Mouse (Mus musculus): Measurements from ENCODE around the gene Fbxl22.

Gene Fbxl22

GRCm38 (mm10) chr9:66506424-66506823 lies 8.0 kb downstream of the Fbxl22 start:
- no peak for DNase-seq (ENCODE audit: low spot score)

- DNase-seq (ENCODE audit: low spot score) = no peak
Observed at GRCm38 (mm10) chr9:66506011-66506410, 8.4 kb downstream of the Fbxl22 start.

GRCm38 (mm10) chr9:66505141-66505917 lies 9.1 kb downstream of the Fbxl22 start:
- no peak for DNase-seq (ENCODE audit: low spot score)

DNA sequence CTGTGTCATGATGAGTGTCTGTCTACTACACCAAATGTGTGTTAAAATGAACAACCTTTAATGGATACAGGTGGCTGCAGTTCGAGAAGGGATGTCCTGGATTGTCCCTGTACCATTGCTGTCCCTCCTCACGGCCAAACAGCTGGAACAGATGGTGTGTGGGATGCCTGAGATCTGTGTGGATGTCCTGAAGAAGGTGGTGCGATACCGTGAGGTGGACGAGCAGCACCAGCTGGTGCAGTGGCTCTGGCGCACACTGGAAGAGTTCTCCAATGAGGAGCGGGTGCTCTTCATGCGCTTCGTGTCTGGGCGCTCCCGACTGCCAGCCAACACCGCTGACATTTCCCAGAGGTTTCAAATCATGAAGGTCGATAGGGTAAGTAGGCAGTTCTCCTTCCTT lies 9.9 kb downstream of the Fbxl22 start:
- DNase-seq (ENCODE audit: low spot score) = no peak

DNA sequence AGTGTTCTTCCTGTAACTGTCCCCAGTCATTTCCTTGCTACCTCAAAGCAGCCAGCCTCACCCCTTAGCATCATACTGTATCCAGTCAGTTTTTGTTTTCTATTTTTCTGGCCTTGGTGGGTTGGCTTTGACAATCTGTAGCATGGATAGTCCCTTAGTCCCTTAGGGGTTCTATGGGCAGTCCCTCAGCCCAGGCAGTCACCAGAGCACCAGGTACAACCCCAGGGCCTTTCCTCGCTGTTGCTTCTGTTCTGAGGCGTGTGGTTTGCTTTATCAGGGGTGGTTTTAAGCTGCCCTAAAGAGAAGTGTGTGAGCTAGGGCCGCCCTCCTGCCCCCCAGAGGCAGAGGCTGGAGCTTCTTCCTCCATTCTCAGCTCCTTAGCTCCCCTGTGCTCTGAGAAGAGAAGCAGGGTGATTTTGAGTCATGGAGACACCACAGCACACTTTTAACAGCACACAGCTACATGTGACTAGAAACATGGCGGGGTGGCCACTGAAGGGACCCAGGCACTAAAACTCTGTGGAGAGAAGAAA lies 10.4 kb downstream of the Fbxl22 start:
- no peak for DNase-seq (ENCODE audit: low spot score)

GRCm38 (mm10) chr9:66501248-66501647 lies 13.1 kb downstream of the Fbxl22 start:
- DNase-seq (ENCODE audit: low spot score) = no peak

- DNase-seq (ENCODE audit: low spot score) = no peak
Observed at GRCm38 (mm10) chr9:66493992-66494391, 20.4 kb downstream of the Fbxl22 start.

- DNase-seq (ENCODE audit: low spot score) = no peak
Observed at GRCm38 (mm10) chr9:66492361-66492760, 22.0 kb downstream of the Fbxl22 start.

GRCm38 (mm10) chr9:66488786-66489185 lies 25.6 kb downstream of the Fbxl22 start:
- DNase-seq (ENCODE audit: low spot score) = no peak

DNA sequence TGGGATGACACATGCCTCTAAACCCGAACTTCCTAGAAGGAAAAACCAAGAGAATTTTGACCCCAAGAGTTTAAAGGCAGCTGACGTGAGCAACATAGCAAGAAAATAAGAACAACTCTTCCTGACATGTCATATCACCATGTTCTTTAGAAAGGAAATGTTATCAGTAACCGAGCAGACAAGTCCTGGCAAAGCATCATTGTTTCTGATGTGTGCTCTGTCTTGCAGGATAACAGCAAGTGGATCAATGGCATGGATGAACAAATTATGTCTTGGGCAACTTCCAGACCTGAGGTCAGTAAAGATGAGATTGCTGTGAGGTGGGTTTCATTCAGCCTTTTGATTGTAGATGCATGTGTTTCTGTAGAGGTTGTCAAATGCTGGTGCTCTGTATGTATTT lies 31.0 kb downstream of the Fbxl22 start:
- no peak for DNase-seq (ENCODE audit: low spot score)

DNA sequence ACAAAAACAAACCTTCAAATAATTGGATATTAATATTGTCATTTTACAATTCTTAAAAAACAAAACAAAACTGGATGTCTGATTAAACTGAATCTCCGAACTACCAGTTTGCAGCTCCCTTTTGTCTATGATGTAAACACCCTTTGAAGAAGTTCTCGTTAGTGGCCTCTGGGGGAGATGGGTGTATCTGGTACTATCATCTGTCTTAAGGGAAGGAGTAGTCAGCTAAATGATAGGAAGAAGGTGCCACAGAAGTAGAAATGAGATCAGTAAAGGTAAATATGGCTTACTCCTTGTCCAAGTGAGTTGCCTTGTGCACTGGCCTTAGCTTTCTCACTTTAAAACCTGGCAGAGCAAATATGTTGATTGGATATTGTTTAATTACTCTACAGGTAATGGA lies 36.6 kb downstream of the Fbxl22 start:
- DNase-seq (ENCODE audit: low spot score) = no peak

DNA sequence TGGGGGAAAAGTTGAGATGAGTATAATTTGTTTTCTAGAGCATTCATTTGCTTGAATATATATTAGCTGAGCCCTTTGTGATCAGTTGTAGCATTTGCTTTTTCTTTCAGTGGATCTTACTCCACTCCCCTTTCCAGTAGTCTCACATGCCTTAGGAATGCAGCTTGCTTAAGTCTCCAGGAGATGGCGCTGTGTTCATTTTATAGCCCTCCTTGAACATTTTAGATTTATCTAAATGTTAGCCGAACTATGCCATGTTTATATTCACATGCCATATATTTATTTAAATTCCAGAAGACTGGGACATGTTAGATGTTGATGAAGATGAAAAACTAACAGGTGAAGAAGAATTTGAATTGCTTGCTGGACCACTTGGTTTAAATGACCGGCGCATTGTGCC lies 49.3 kb downstream of the Fbxl22 start:
- DNase-seq (ENCODE audit: low spot score) = no peak
